Comparison of ENCODE assay signal across 8 mouse cellular contexts in the genomic region with DNA sequence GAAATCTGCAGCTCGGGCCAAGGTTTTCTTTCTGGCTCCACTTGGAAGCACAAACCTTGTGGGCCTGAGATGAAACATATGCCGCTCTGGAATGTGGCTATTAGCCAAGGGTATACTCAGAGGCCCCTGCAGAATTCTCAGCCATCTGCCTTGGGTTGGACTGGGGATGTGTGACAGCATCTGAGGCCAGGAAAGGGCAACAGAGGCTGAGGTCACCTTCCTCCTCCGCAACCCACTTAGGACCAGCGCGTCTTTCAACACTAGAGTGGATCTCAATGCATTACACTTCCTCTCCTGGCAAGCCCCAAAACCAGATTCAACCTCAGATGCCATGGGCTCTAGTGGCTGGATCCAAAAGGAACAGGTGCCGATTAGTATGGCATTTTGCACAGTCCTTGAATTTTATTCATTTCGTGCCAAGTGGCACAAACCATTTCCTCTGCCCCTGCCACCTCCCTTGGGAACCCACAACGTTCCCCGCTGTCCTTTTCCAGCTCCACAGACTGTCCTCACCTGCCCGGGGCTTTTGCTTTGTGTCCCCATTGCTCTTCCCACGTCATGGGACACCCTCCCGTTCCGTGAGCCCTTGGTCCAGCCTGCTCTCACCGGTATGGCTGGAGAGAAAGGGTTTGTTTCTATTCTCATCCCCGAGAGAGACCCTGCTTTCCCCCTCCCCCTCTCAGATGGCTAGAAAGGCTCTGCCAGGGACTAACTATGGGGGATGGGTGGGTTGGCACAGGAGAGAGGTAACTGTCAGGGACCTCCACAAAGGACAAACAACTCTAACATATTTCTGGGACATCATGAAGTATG.
DNase-seq lines count a peak whose midpoint lies in the region; ATAC-seq and TF ChIP-seq lines count a peak whose summit lies in the region.

No protein-coding gene starts in this region.

- ATAC-seq in embryonic facial prominence, embryonic 14.5 days (ENCODE audit: low read depth) = peak; percentile 71
- ATAC-seq in limb, embryonic 11.5 days (ENCODE audit: insufficient number of reproducible peaks, low FRiP score, low TSS enrichment, low read depth) = peak; percentile 32; the same call in 1 of the 2 replicates

- H3K9me3 ChIP-seq in embryonic facial prominence, embryonic 14.5 days (ENCODE audit: control insufficient read depth, low read length) = no peaks in the 10 kb centered on the region
- no peaks in the 10 kb centered on the region for H3K9me3 ChIP-seq in limb, embryonic 11.5 days (ENCODE audit: control insufficient read depth, low read length)

- H3K9ac ChIP-seq in embryonic facial prominence, embryonic 14.5 days (ENCODE audit: low read depth, low read length) = no peak overlapping the region
- no peak overlapping the region for H3K9ac ChIP-seq in limb, embryonic 11.5 days (ENCODE audit: low read length)

- no peak for TF ChIP-seq CTCF in testis, adult 2 months (IDR thresholded peaks at IDR 0.05; ENCODE audit: control insufficient read depth, insufficient read depth, insufficient replicate concordance, low read depth, low read length)

- H3K36me3 ChIP-seq in embryonic facial prominence, embryonic 14.5 days (ENCODE audit: control insufficient read depth, insufficient read depth, low read length) = no peaks in the 10 kb centered on the region
- no peaks in the 10 kb centered on the region for H3K36me3 ChIP-seq in limb, embryonic 11.5 days (ENCODE audit: control insufficient read depth, insufficient read depth, low read length)
- H3K36me3 ChIP-seq in testis, adult 2 months (ENCODE audit: control insufficient read depth, insufficient read depth, low read length) = no peaks in the 10 kb centered on the region

- peaks cover 89% of the 10 kb centered on the region for H3K4me1 ChIP-seq in embryonic facial prominence, embryonic 14.5 days (ENCODE audit: control insufficient read depth, insufficient read depth, low read length)
- H3K4me1 ChIP-seq in limb, embryonic 11.5 days (ENCODE audit: control insufficient read depth, insufficient read depth, low read length) = peaks cover 60% of the 10 kb centered on the region
- peaks cover 5% of the 10 kb centered on the region for H3K4me1 ChIP-seq in testis, adult 2 months (ENCODE audit: control insufficient read depth, insufficient read depth, low read length)

- no peaks in the 10 kb centered on the region for H3K27me3 ChIP-seq in embryonic facial prominence, embryonic 14.5 days (replicated peaks; ENCODE audit: control insufficient read depth, insufficient read depth, low read length)
- H3K27me3 ChIP-seq in limb, embryonic 11.5 days (ENCODE audit: control insufficient read depth, insufficient read depth, low read length) = no peaks in the 10 kb centered on the region
- no peaks in the 10 kb centered on the region for H3K27me3 ChIP-seq in testis, adult 2 months (ENCODE audit: control insufficient read depth, insufficient read depth, low read length)

- no peak for TF ChIP-seq POLR2A in testis, adult 2 months (IDR thresholded peaks at IDR 0.05; ENCODE audit: control insufficient read depth, low read depth, low read length)

- H3K4me2 ChIP-seq in embryonic facial prominence, embryonic 14.5 days (ENCODE audit: low read depth, low read length) = 0 out of 2 replicates have a peak overlapping the region, but pooled peaks have one; percentile 11
- no peak overlapping the region for H3K4me2 ChIP-seq in limb, embryonic 11.5 days (ENCODE audit: low read depth, severe bottlenecking)

- peak; percentile 58 for DNase-seq in adrenal gland, adult 8-10 months
- DNase-seq in adrenal gland, postnatal 25 days = no peak
- peak; percentile 78 for DNase-seq in MN1 (ENCODE audit: low spot score)
- peak; percentile 94 for DNase-seq in embryonic facial prominence, embryonic 14.5 days (ENCODE audit: low spot score)
- peak; percentile 56 for DNase-seq in limb, embryonic 11.5 days (ENCODE audit: low spot score)
- no peak for DNase-seq in layer of hippocampus, adult 9-11 months
- DNase-seq in kidney, adult 18-20 months = no peak

- 42% methylated on average over 15 of the region's 15 CpGs for WGBS in embryonic facial prominence, embryonic 14.5 days
- 69% methylated on average over 15 of the region's 15 CpGs for WGBS in limb, embryonic 11.5 days

- no peak overlapping the region for H3K4me3 ChIP-seq in embryonic facial prominence, embryonic 14.5 days (ENCODE audit: low read depth, low read length)
- H3K4me3 ChIP-seq in limb, embryonic 11.5 days (ENCODE audit: low read depth, low read length) = no peak overlapping the region
- no peak overlapping the region for H3K4me3 ChIP-seq in testis, adult 2 months (ENCODE audit: control insufficient read depth, low read depth, low read length)

- peak overlapping the region; percentile 81 for H3K27ac ChIP-seq in embryonic facial prominence, embryonic 14.5 days (replicated peaks; ENCODE audit: low read depth, low read length)
- peak overlapping the region; percentile 16 for H3K27ac ChIP-seq in limb, embryonic 11.5 days (replicated peaks; ENCODE audit: low read depth, low read length)
- H3K27ac ChIP-seq in testis, adult 2 months (ENCODE audit: control insufficient read depth, insufficient read depth, low read depth, low read length) = peak overlapping the region; percentile 7

Comparison
In these comparisons a context has a peak if more than half of its experiments do, and no peak if none do; other contexts are left out.
1. DNase-seq: peak in adrenal gland, adult 8-10 months (single experiment), MN1 (single experiment), embryonic facial prominence, embryonic 14.5 days (single experiment) and limb, embryonic 11.5 days (single experiment); none in adrenal gland, postnatal 25 days (single experiment), layer of hippocampus, adult 9-11 months (single experiment) and kidney, adult 18-20 months (single experiment).
2. H3K27ac ChIP-seq: peak in every context shown above with its lines; median percentile 81 in embryonic facial prominence, embryonic 14.5 days; 16 in limb, embryonic 11.5 days; 7 in testis, adult 2 months.